Mouse (Mus musculus) thymus, adult 2 months (tissue): Measurements from ENCODE around the gene Itpr2. TPM values are rescaled to one million over a fixed set of nuclear protein-coding genes. Genes with fewer than 3 reads are reported as not detected.

Experiments
- DNase-seq: peaks from one replicate; pipeline ENCODE4 v3.0.0; 2021
- H3K27ac ChIP-seq: fragments of 200-500 bp; 2 replicates; pipeline ENCODE4 v1.5.1; 2012; ENCODE audit warnings: low read length, control low read depth; ENCODE audit not compliant: control insufficient read depth, insufficient read depth
- H3K27me3 ChIP-seq: fragments of 200-500 bp; 2 replicates; pipeline ENCODE4 v1.6.1; 2012; ENCODE audit warnings: mild to moderate bottlenecking, low read length, moderate library complexity, mixed read lengths; ENCODE audit not compliant: control insufficient read depth, insufficient read depth
- H3K36me3 ChIP-seq: fragments of 200-500 bp; 2 replicates; pipeline ENCODE4 v1.6.1; 2012; ENCODE audit warnings: mild to moderate bottlenecking, low read length, moderate library complexity; ENCODE audit not compliant: control insufficient read depth, insufficient read depth
- H3K4me1 ChIP-seq: fragments of 200-500 bp; replicated peaks from 2 replicates; pipeline ENCODE4 v1.6.1; 2012; ENCODE audit warnings: low read length; ENCODE audit not compliant: control insufficient read depth, insufficient read depth
- H3K4me3 ChIP-seq: fragments of 200-500 bp; 2 replicates; pipeline ENCODE4 v1.5.1; 2012; ENCODE audit warnings: mild to moderate bottlenecking, low read length, control low read depth, moderate library complexity; ENCODE audit not compliant: control insufficient read depth, insufficient read depth
- CTCF ChIP-seq: fragments of 200-500 bp; IDR thresholded peaks from 2 replicates; pipeline ENCODE4 v1.5.1; 2012; ENCODE audit warnings: mild to moderate bottlenecking, control low read depth, low read length, moderate library complexity, borderline replicate concordance; ENCODE audit not compliant: control insufficient read depth, poor library complexity, insufficient read depth; ENCODE audit errors: extremely low read depth
- POLR2A ChIP-seq: fragments of 200-500 bp; IDR thresholded peaks from 2 replicates; pipeline ENCODE4 v1.6.1; 2012; ENCODE audit warnings: mild to moderate bottlenecking, low read length, control low read depth, moderate library complexity; ENCODE audit not compliant: control insufficient read depth, poor library complexity, insufficient read depth; ENCODE audit errors: extremely low read depth
- WGBS: fragments of 180-500 bp; shearing (Covaris S2); methylation state at CpG from one replicate; pipeline ENCODE4 v1.1.7; 2018; 5-methylcytosine and 5-hydroxymethylcytosine counted together
- polyA plus RNA-seq: library from polyadenylated mRNA; depleted of rRNA; stranded (reverse); fragments of >200 nt; gene quantifications from 2 replicates; pipeline ENCODE4 v1.2.3, GENCODE M21; 2012

Itpr2 gene
- polyA plus RNA-seq, 1 experiment: 60.3 TPM

DNA sequence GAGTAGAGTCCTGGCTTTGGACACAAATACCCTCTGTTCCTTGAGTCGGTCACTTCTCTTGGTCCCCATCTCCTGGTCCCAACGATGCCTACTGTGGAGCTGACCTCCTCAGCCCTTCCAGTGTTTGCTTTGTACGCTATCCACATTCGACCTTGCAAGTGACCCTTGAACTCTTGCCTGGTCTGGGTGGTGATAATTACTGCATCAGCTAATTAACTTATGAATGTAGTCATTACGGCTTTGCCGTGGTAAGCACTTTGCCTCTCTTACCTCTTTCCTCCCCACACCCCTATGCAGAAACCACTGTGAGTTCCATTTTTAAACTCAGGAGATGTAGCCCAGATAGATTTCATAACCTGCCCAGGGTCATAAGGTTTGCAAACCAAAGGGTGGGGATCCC is 1.8 kb downstream of the Itpr2 start:
- no peak for DNase-seq
- H3K4me1 ChIP-seq: peaks cover 33% of the 10 kb centered on the region
- TF ChIP-seq POLR2A (no peak), CTCF (no peak)
- peak overlapping the region; percentile 24; the same call in 1 of the 2 replicates for H3K27ac ChIP-seq
- WGBS: 63% methylated on average over 6 of the region's 6 CpGs
- H3K27me3 ChIP-seq: no peaks in the 10 kb centered on the region
- peak overlapping the region; percentile 28 for H3K4me3 ChIP-seq
- no peaks in the 10 kb centered on the region for H3K36me3 ChIP-seq

DNA sequence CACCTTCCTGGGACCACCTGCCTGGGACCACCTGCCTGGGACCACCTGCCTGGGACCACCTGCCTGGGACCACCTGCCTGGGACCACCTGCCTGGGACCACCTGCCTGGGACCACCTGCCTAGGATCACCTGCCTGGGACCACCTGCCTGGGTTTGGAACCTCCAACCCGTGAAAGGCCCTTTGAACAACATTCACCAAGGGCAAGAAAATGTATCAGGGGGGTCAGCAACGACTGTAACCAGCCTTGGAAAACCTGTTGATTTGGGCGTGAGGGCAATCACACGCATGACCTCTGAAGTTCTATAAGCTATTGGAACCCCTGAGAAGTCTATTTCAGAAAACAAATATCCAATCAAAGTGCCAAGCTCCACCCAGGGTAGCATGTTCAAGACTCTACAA is 2.5 kb downstream of the Itpr2 start:
- WGBS: 83% methylated on average over 4 of the region's 4 CpGs
- no peak for DNase-seq
- Histone ChIP-seq H3K27me3 (no peaks in the 10 kb centered on the region), H3K36me3 (no peaks in the 10 kb centered on the region), H3K4me3 (no peak overlapping the region), H3K27ac (no peak overlapping the region), H3K4me1 (peaks cover 38% of the 10 kb centered on the region)
- TF ChIP-seq CTCF: no peak
- no peak for TF ChIP-seq POLR2A

- H3K4me1 ChIP-seq: peaks cover 35% of the 10 kb centered on the region
- no peaks in the 10 kb centered on the region for H3K36me3 ChIP-seq
- H3K27me3 ChIP-seq: no peaks in the 10 kb centered on the region
- H3K27ac ChIP-seq: peak overlapping the region; percentile 23; the same call in 1 of the 2 replicates
- DNase-seq: no peak
- 73% methylated on average over 3 of the region's 3 CpGs for WGBS
- no peak overlapping the region for H3K4me3 ChIP-seq
- TF ChIP-seq POLR2A: no peak
- no peak for TF ChIP-seq CTCF
Measured at GRCm38 (mm10) chr6:146498416-146498815, 3.6 kb downstream of the Itpr2 start.

DNA sequence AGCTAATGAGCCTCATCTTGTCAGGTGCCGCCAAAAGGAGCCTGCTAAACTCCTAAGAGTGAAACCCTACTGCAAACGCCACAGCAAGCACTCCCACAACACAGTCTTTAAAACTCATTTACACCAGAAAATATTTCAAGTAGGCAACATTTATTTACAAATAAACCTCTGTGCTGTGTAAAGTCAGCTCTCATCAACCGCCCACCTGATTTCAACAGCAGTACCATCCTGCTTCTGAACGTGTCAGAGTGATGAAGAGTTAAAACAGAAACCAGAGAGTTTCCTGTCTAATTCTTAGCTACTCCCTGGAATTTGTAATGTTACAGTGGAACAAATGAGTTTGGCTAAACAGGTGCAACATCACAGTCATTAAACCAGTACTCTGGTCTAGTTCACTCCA is 4.2 kb downstream of the Itpr2 start:
- no peak for TF ChIP-seq CTCF
- H3K4me1 ChIP-seq: peaks cover 29% of the 10 kb centered on the region
- 16% methylated on average over 4 of the region's 4 CpGs for WGBS
- no peaks in the 10 kb centered on the region for H3K36me3 ChIP-seq
- no peaks in the 10 kb centered on the region for H3K27me3 ChIP-seq
- H3K4me3 ChIP-seq: no peak overlapping the region
- peak overlapping the region; percentile 67 for H3K27ac ChIP-seq
- DNase-seq: no peak

GRCm38 (mm10) chr6:146497435-146497834 is 4.6 kb downstream of the Itpr2 start:
- H3K27ac ChIP-seq: peak overlapping the region; percentile 67
- peaks cover 27% of the 10 kb centered on the region for H3K4me1 ChIP-seq
- 10% methylated on average over 3 of the region's 3 CpGs for WGBS
- DNase-seq: no peak
- H3K4me3 ChIP-seq: no peak overlapping the region
- H3K36me3 ChIP-seq: no peaks in the 10 kb centered on the region
- H3K27me3 ChIP-seq: no peaks in the 10 kb centered on the region
- no peak for TF ChIP-seq CTCF
- no peak for TF ChIP-seq POLR2A

GRCm38 (mm10) chr6:146491680-146492079 is 10.3 kb downstream of the Itpr2 start:
- 90% methylated on average over 2 of the region's 2 CpGs for WGBS
- Histone ChIP-seq H3K27me3 (no peaks in the 10 kb centered on the region), H3K36me3 (no peaks in the 10 kb centered on the region), H3K4me3 (no peak overlapping the region), H3K4me1 (peaks cover 43% of the 10 kb centered on the region), H3K27ac (no peak overlapping the region; the same call in 1 of the 2 replicates)
- TF ChIP-seq CTCF (no peak), POLR2A (no peak)
- DNase-seq: no peak

DNA sequence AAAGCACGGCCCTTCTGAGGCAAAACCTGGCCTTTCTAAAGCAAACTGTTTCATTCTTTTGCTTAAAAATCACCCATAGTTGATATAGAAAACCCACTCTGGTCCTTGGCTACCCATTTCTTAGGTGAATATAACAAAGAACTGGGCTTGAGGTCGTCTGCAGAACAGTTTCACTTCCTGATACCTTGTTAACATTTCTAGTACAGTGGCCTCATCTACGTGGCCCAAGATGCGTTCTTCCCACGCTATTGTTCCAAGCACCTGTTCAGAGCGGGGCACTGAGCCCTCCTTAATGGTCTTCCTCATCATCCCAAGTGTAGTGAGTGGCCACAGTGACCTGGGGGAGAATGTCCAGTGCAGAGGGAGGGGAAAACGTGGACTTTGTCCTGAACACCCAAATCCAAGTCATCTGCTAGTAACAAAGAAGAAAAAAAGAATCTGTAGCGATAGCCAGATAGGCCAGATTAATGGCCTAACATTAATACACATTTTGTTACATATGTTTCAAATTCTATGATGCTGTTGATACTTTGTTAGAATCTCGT is 11.5 kb downstream of the Itpr2 start:
- WGBS: 63% methylated on average over 9 of the region's 9 CpGs
- Histone ChIP-seq H3K27me3 (no peaks in the 10 kb centered on the region), H3K4me1 (peaks cover 48% of the 10 kb centered on the region), H3K27ac (peak overlapping the region; percentile 93), H3K4me3 (no peak overlapping the region), H3K36me3 (no peaks in the 10 kb centered on the region)
- DNase-seq: no peak
- TF ChIP-seq CTCF (no peak), POLR2A (no peak)
